Mouse (Mus musculus) forebrain, embryonic 13.5 days (tissue): ENCODE results near the gene Gm12888. TPM values are rescaled to one million over a fixed set of nuclear protein-coding genes. Genes with fewer than 3 reads are reported as not detected.
"Not testable (repeated sequence)": the region's sequence is repeated elsewhere in the genome, so short reads cannot be mapped to it uniquely, and the experiment has no call there.

Experiments
- ATAC-seq: fragments of 200-750 bp; cut with Nextera tagmentation; 2 replicates; pipeline ENCODE4 v1.8.0; 2017
- H3K27ac ChIP-seq: fragments of 300-500 bp; sonication (generic); 2 replicates; pipeline ENCODE4 v1.5.1; 2015; ENCODE audit warnings: inconsistent platforms, mild to moderate bottlenecking, moderate library complexity
- H3K27me3 ChIP-seq: fragments of 300-500 bp; sonication (generic); 2 replicates; pipeline ENCODE4 v1.6.1; 2015; ENCODE audit warnings: mild to moderate bottlenecking, inconsistent platforms
- H3K36me3 ChIP-seq: fragments of 300-500 bp; sonication (generic); 2 replicates; pipeline ENCODE4 v1.6.1; 2015; ENCODE audit warnings: mild to moderate bottlenecking, inconsistent platforms; ENCODE audit not compliant: poor library complexity, severe bottlenecking
- H3K4me1 ChIP-seq: fragments of 300-500 bp; sonication (generic); 2 replicates; pipeline ENCODE4 v1.6.1; 2015; ENCODE audit warnings: inconsistent platforms
- H3K4me2 ChIP-seq: fragments of 300-500 bp; sonication (generic); 2 replicates; pipeline ENCODE4 v1.6.1; 2015; ENCODE audit warnings: inconsistent platforms, mild to moderate bottlenecking, moderate library complexity
- H3K4me3 ChIP-seq: fragments of 300-500 bp; sonication (generic); 2 replicates; pipeline ENCODE4 v1.5.1; 2015; ENCODE audit warnings: mild to moderate bottlenecking, inconsistent platforms
- H3K9ac ChIP-seq: fragments of 300-500 bp; sonication (generic); 2 replicates; pipeline ENCODE4 v1.6.1; 2015; ENCODE audit warnings: mild to moderate bottlenecking, inconsistent platforms
- H3K9me3 ChIP-seq: fragments of 300-500 bp; sonication (generic); replicated peaks from 2 replicates; pipeline ENCODE4 v1.6.1; 2016; ENCODE audit warnings: inconsistent platforms
- WGBS: fragments of 180-500 bp; shearing (Covaris S2); methylation state at CpG from one replicate; pipeline ENCODE4 v1.1.7; 2015; 5-methylcytosine and 5-hydroxymethylcytosine counted together
- polyA plus RNA-seq: library from polyadenylated mRNA; unstranded; fragments of >200 nt; fragmentation: Nextera tagmentation; extraction: Ambion mirVana; gene quantifications from 2 replicates; pipeline ENCODE4 v1.2.1, GENCODE M21; 2015

The Gm12888 gene
- polyA plus RNA-seq: not detected in 2 replicates

GRCm38 (mm10) chr4:121324817-121325216 lies at the start of gene Gm12888:
TSS of gene Gm12888 (minus strand) at chr4:121324917.
- H3K9ac ChIP-seq, H3K27me3 ChIP-seq, H3K9me3 ChIP-seq, H3K27ac ChIP-seq, H3K4me1 ChIP-seq, H3K36me3 ChIP-seq, H3K4me2 ChIP-seq, ATAC-seq, H3K4me3 ChIP-seq: not testable (repeated sequence)
- 69% methylated on average over 4 of the region's 5 CpGs for WGBS

Other genes with a start within 250 kb of the Gm12888 start
- 28.1 and 30.5 TPM in 2 replicates for gene Zmpste24, start 226.7 kb downstream of the Gm12888 start, polyA plus RNA-seq
- not detected in 2 replicates for gene Tmco2, start 215.7 kb downstream of the Gm12888 start, polyA plus RNA-seq
- gene Rlf, start 109.8 kb downstream of the Gm12888 start, polyA plus RNA-seq: 27.5 and 31.7 TPM in 2 replicates
- not detected in 2 replicates for gene Gm12886, start 98.2 kb upstream of the Gm12888 start, polyA plus RNA-seq